Mouse (Mus musculus) adrenal gland, postnatal 10 days (tissue): ENCODE results near the gene Slc44a1. TPM values are rescaled to one million over a fixed set of nuclear protein-coding genes. Genes with fewer than 3 reads are reported as not detected.

Experiments used
- DNase-seq: peaks from one replicate; pipeline ENCODE4 v3.0.0; 2021; ENCODE audit warnings: mixed read lengths
- long read RNA-seq, 2 experiments: library from polyadenylated mRNA; stranded (forward); transcript quantifications; one replicate each; pipeline ENCODE4 v2.0.0; 2021
- total RNA-seq, 2 experiments: library from RNA; stranded (reverse); gene quantifications; 2 replicates each; pipeline ENCODE4 v1.2.3; 2021

Slc44a1 gene
- 10 to 100 TPM; 69.5 to 75.8 TPM for total RNA-seq
- long read RNA-seq, experiment 1, full-length matches to known transcripts, result 51 of 65 reads
- long read RNA-seq, experiment 1, partial matches to known transcripts, result 8 of 65 reads
- long read RNA-seq, experiment 1, other reads (novel, unspliced or antisense), result 6 of 65 reads
- long read RNA-seq, experiment 2, full-length matches to known transcripts, result 44 of 56 reads
- long read RNA-seq, experiment 2, partial matches to known transcripts, result 6 of 56 reads
- long read RNA-seq, experiment 2, other reads (novel, unspliced or antisense), result 6 of 56 reads

- peak; percentile 94 for DNase-seq
Observed at GRCm38 (mm10) chr4:53440010-53440815, at the start of gene Slc44a1. Gene Slc44a1 (plus strand): TSS chr4:53440413.

GRCm38 (mm10) chr4:53395002-53395401 is 45.2 kb upstream of the Slc44a1 start:
- DNase-seq, result peak; percentile 53

- DNase-seq, result no peak
Observed at GRCm38 (mm10) chr4:53396623-53397192, 43.5 kb upstream of the Slc44a1 start.

GRCm38 (mm10) chr4:53397280-53398117 is 42.7 kb upstream of the Slc44a1 start:
- DNase-seq, result no peak

- DNase-seq, result no peak
Observed at GRCm38 (mm10) chr4:53398561-53398960, 41.7 kb upstream of the Slc44a1 start.

- no peak for DNase-seq
Observed at GRCm38 (mm10) chr4:53399428-53399827, 40.8 kb upstream of the Slc44a1 start.

- DNase-seq, result no peak
Observed at GRCm38 (mm10) chr4:53403386-53403785, 36.8 kb upstream of the Slc44a1 start.

- DNase-seq, result no peak
Observed at GRCm38 (mm10) chr4:53404431-53404925, 35.7 kb upstream of the Slc44a1 start.

- no peak for DNase-seq
Observed at GRCm38 (mm10) chr4:53406866-53407265, 33.3 kb upstream of the Slc44a1 start.

- DNase-seq, result no peak
Observed at GRCm38 (mm10) chr4:53408821-53409220, 31.4 kb upstream of the Slc44a1 start.

GRCm38 (mm10) chr4:53409526-53410085 is 30.6 kb upstream of the Slc44a1 start:
- no peak for DNase-seq

- DNase-seq, result no peak
Observed at GRCm38 (mm10) chr4:53410752-53411151, 29.5 kb upstream of the Slc44a1 start.

GRCm38 (mm10) chr4:53411958-53412870 is 28.0 kb upstream of the Slc44a1 start:
- no peak for DNase-seq

GRCm38 (mm10) chr4:53412991-53413390 is 27.2 kb upstream of the Slc44a1 start:
- no peak for DNase-seq

GRCm38 (mm10) chr4:53414031-53414797 is 26.0 kb upstream of the Slc44a1 start:
- no peak for DNase-seq

- DNase-seq, result peak; percentile 55
Observed at GRCm38 (mm10) chr4:53415873-53416637, 24.2 kb upstream of the Slc44a1 start.

- DNase-seq, result no peak
Observed at GRCm38 (mm10) chr4:53416928-53417327, 23.3 kb upstream of the Slc44a1 start.

- no peak for DNase-seq
Observed at GRCm38 (mm10) chr4:53422799-53423198, 17.4 kb upstream of the Slc44a1 start.

- no peak for DNase-seq
Observed at GRCm38 (mm10) chr4:53427120-53427519, 13.1 kb upstream of the Slc44a1 start.
